Mouse (Mus musculus): ENCODE data around the gene Gng12. TPM values are rescaled to one million over a fixed set of nuclear protein-coding genes. Genes with fewer than 3 reads are reported as not detected.

Gene Gng12
- total and polyA plus RNA-seq, 2 experiments = 14.1 to 24.4 TPM

DNA sequence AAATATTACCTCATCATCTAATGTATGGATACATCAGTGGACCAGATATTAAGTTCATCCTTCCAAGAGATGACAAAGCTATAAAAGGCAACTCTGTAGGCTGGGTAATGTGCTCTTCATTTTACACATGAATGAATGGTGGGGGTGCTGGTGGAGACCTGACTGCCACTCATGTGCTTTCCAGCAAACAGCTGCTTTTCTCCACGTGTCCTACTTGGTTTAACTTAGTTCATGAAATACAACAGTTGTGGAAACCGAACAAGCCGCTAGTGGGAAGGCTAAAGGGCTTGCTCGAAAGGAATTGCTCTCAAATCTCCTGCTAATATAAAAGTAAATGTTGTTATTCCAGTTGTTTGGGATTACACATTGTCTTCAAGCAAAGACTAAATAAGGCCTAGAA is 137.4 kb downstream of the Gng12 start:
- 87% methylated on average over 4 of the region's 4 CpGs for WGBS
- no peaks in the 10 kb centered on the region for H3K27me3 ChIP-seq (ENCODE audit: control insufficient read depth, insufficient read depth, low read length)
- no peaks in the 10 kb centered on the region for H3K79me2 ChIP-seq (ENCODE audit: control insufficient read depth, insufficient read depth, low read length)
- peaks cover 7% of the 10 kb centered on the region for H3K4me1 ChIP-seq (ENCODE audit: control insufficient read depth, insufficient read depth, low read length)
- TF ChIP-seq CTCF (IDR thresholded peaks at IDR 0.05; ENCODE audit: low read depth, low read length) (no peak), POLR2A (IDR thresholded peaks at IDR 0.05; ENCODE audit: extremely low read depth, insufficient read depth, low read length) (no peak)
- no peak overlapping the region for H3K9ac ChIP-seq (ENCODE audit: low read depth, low read length)
- H3K4me3 ChIP-seq (ENCODE audit: insufficient read depth, low read depth, low read length) = no peak overlapping the region
- no peak for DNase-seq (ENCODE audit: extremely low read depth, low read depth, low spot score)
- H3K36me3 ChIP-seq (ENCODE audit: control insufficient read depth, insufficient read depth, low read length) = 0 out of 2 replicates have a peak, but pooled peaks cover 2% of the 10 kb centered on the region
- no peak overlapping the region for H3K27ac ChIP-seq (replicated peaks; ENCODE audit: insufficient read depth, low read depth, low read length)

DNA sequence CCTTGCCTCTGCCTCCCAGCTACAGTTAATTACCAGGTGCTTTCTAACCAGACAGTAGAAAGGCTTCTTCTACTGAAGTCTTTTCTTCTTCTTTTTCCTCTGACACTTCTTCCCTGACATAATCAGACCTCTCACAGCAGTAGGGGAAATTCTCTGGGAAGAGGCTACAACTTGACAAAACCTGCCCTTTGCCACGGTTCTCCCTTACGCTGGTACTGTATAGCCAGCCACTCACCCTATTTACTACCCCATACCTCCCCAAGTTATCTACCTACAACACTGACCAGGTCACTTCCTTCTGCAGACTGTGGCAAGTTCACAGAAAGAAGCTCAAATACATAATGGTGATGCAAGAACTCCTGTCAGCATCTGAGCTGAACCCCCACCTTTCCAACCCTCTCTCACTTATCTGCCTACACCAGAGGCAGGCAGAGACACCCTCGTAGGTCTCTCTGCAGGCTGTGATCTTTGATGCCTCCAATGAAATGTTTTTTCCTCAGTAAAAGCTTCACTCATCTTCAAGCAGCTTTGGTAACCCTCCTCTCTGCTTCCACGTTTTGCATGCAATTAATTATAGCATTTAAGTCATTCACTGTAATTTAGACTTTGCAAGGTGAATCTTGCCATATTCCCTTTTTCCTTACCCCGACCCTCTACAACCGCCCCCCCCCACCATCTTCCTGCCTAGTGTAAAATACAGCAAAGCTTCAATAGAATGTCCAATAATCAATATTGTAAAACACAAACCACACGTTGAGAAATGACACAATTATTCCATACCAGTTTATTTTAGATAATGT is 138.3 kb downstream of the Gng12 start:
- Histone ChIP-seq H3K9ac (ENCODE audit: low read depth, low read length) (no peak overlapping the region), H3K27ac (replicated peaks; ENCODE audit: insufficient read depth, low read depth, low read length) (no peak overlapping the region), H3K4me3 (ENCODE audit: insufficient read depth, low read depth, low read length) (no peak overlapping the region), H3K27me3 (ENCODE audit: control insufficient read depth, insufficient read depth, low read length) (no peaks in the 10 kb centered on the region), H3K79me2 (ENCODE audit: control insufficient read depth, insufficient read depth, low read length) (no peaks in the 10 kb centered on the region), H3K36me3 (ENCODE audit: control insufficient read depth, insufficient read depth, low read length) (0 out of 2 replicates have a peak, but pooled peaks cover 2% of the 10 kb centered on the region), H3K4me1 (ENCODE audit: control insufficient read depth, insufficient read depth, low read length) (peaks cover 3% of the 10 kb centered on the region)
- TF ChIP-seq CTCF (IDR thresholded peaks at IDR 0.05; ENCODE audit: low read depth, low read length) (no peak), POLR2A (IDR thresholded peaks at IDR 0.05; ENCODE audit: extremely low read depth, insufficient read depth, low read length) (no peak)
- WGBS = 64% methylated on average over 7 of the region's 7 CpGs
- DNase-seq (ENCODE audit: extremely low read depth, low read depth, low spot score) = no peak

DNA sequence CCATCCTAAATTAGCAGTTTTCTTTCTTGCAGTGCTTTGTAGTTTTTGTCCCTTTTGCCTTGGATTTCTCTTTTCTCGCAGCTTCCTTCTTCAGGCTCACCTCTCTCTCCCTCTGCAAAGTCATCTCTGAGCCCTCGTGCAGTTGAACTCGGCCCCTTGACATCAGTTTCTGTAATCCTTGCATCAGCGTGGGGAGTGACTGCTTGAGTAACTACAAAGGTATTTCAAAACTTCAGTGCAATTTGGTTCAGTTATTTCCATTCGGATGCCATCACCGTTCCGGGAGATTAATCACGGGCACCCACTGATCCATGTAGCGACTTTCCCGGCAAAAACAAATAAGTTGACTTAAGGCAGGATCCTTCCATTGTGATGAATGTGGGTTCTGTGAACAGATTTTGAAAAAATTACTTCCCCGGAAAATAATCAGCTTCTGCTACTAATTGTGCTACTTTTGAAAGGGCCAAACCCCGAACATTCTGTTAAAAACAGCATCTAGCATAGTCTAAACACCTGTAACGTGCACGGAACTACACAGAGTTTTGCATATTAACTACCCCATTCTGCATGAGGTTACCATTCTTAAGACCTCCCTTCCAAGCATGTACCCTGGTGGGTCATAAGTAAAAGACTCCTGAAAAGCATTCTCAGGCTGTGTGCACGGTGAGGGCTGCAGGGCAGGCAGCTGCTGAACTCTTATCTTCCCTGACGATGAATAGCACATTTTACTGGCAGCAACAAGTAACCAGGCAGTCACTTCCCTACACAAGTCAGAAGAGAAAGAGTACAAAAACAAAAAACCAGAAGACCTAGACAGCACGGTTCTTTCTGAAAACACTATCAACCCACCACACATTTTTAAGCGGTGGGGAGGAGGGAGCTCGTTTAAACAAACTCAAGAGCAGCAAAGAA is 139.4 kb downstream of the Gng12 start:
- H3K27ac ChIP-seq (replicated peaks; ENCODE audit: insufficient read depth, low read depth, low read length) = peak overlapping the region; percentile 52

DNA sequence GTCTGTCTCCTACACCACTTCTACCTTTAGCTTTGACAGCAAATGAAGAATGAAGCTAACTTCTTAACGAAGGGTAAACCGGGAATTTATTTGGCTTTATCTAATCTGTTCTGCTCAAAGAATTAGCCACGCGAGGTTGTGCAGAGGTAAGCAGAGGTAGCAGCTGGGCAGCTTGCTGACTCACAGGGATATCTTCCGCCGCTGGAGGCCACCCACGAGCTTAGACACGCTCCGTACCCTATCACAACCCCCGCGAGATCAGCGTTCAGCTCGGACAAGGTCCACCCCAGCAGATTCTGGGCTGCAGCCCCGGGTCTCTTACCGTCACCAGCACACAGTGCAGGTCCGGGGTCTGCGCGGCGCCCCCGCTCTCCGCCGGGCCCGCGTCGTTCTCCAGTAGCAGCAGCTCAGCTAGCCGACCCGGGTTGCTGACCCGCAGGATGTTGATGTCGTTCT is 140.2 kb downstream of the Gng12 start:
- Histone ChIP-seq H3K4me1 (ENCODE audit: control insufficient read depth, insufficient read depth, low read length) (peaks cover 2% of the 10 kb centered on the region), H3K27me3 (ENCODE audit: control insufficient read depth, insufficient read depth, low read length) (no peaks in the 10 kb centered on the region), H3K79me2 (ENCODE audit: control insufficient read depth, insufficient read depth, low read length) (no peaks in the 10 kb centered on the region), H3K9ac (ENCODE audit: low read depth, low read length) (peak overlapping the region; percentile 85), H3K36me3 (ENCODE audit: control insufficient read depth, insufficient read depth, low read length) (0 out of 2 replicates have a peak, but pooled peaks cover 2% of the 10 kb centered on the region), H3K27ac (replicated peaks; ENCODE audit: insufficient read depth, low read depth, low read length) (peak overlapping the region; percentile 77), H3K4me3 (ENCODE audit: insufficient read depth, low read depth, low read length) (peak overlapping the region; percentile 80)
- WGBS = under 1% methylated on average over 29 of the region's 29 CpGs
- peak; percentile 89 for TF ChIP-seq CTCF (IDR thresholded peaks at IDR 0.05; ENCODE audit: low read depth, low read length)
- peak; percentile 44; the same call in 1 of the 2 replicates for TF ChIP-seq POLR2A (IDR thresholded peaks at IDR 0.05; ENCODE audit: extremely low read depth, insufficient read depth, low read length)
- peak; percentile 85 for DNase-seq (ENCODE audit: extremely low read depth, low read depth, low spot score)

More for the DNA sequence above, 139.4 kb downstream of the Gng12 start:
- peak overlapping the region; percentile 57 for H3K9ac ChIP-seq (ENCODE audit: low read depth, low read length)
- peaks cover 2% of the 10 kb centered on the region for H3K4me1 ChIP-seq (ENCODE audit: control insufficient read depth, insufficient read depth, low read length)
- peak; percentile 74 for DNase-seq (ENCODE audit: extremely low read depth, low read depth, low spot score)
- peak overlapping the region; percentile 80; the same call in 1 of the 2 replicates for H3K4me3 ChIP-seq (ENCODE audit: insufficient read depth, low read depth, low read length)
- H3K36me3 ChIP-seq (ENCODE audit: control insufficient read depth, insufficient read depth, low read length) = 0 out of 2 replicates have a peak, but pooled peaks cover 2% of the 10 kb centered on the region
- WGBS = 16% methylated on average over 19 of the region's 19 CpGs
- H3K79me2 ChIP-seq (ENCODE audit: control insufficient read depth, insufficient read depth, low read length) = no peaks in the 10 kb centered on the region
- H3K27me3 ChIP-seq (ENCODE audit: control insufficient read depth, insufficient read depth, low read length) = no peaks in the 10 kb centered on the region
- TF ChIP-seq POLR2A (IDR thresholded peaks at IDR 0.05; ENCODE audit: extremely low read depth, insufficient read depth, low read length) = no peak
- TF ChIP-seq CTCF (IDR thresholded peaks at IDR 0.05; ENCODE audit: low read depth, low read length) = no peak

DNA sequence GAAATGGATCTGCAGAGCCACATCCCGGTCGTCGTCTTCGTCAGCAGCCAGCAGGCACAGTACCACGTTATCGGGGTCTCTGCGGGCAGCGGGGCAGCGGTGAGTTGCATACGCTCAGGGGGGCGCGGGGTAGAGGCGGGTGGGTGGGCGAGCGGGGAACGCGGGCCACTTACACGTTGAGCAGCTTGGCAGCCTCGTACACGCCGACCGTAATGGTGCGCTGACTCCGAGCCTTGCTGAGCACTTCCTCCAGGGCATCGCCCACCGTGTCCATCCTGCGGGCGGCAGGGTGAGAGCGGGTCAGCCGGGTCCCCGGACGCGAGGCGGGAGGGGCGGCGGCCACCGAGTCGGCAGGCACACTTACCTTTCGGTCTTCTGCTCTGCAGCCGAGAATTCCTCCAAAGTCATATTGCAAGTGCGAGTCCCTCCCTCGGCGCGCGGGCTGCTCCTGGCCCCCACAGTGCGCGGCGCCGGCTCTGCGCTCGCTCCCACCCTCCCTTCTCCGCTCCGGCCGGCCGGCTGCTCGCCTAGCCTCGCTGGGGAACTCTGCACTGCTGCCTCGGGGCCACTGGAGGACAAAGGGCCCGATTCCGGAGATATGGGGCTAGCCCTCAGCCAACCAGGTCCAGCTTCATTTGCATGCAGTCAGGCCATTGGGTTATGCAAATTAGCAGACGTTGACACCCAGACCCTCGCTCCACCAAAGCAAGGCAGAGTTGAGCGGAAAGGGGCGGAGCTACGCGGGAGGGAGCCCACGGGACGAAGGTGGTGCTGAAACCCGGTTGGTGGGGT is 140.8 kb downstream of the Gng12 start, which contains the start of gene Gadd45a:
TSS of gene Gadd45a (minus strand) at position 621 of the 792 bp plus-strand sequence.
- WGBS = under 1% methylated on average over 69 of the region's 69 CpGs
- peak; percentile 98 for DNase-seq (ENCODE audit: extremely low read depth, low read depth, low spot score)
- TF ChIP-seq CTCF (IDR thresholded peaks at IDR 0.05; ENCODE audit: low read depth, low read length) (no peak), POLR2A (IDR thresholded peaks at IDR 0.05; ENCODE audit: extremely low read depth, insufficient read depth, low read length) (peak; percentile 99)
- H3K4me1 ChIP-seq (ENCODE audit: control insufficient read depth, insufficient read depth, low read length) = peaks cover 2% of the 10 kb centered on the region
- H3K27ac ChIP-seq (replicated peaks; ENCODE audit: insufficient read depth, low read depth, low read length) = peak within 1 kb of the TSS; percentile 77
- H3K4me3 ChIP-seq (ENCODE audit: insufficient read depth, low read depth, low read length) = peak within 1 kb of the TSS; percentile 80
- 0 out of 2 replicates have a peak, but pooled peaks cover 2% of the 10 kb centered on the region for H3K36me3 ChIP-seq (ENCODE audit: control insufficient read depth, insufficient read depth, low read length)
- H3K9ac ChIP-seq (ENCODE audit: low read depth, low read length) = peak within 1 kb of the TSS; percentile 85
- H3K27me3 ChIP-seq (ENCODE audit: control insufficient read depth, insufficient read depth, low read length) = no peaks in the 10 kb centered on the region
- H3K79me2 ChIP-seq (ENCODE audit: control insufficient read depth, insufficient read depth, low read length) = no peaks in the 10 kb centered on the region

Data from liver, adult 2 months (tissue).